Mouse (Mus musculus): ENCODE measurements around the gene Spag9.

DNA sequence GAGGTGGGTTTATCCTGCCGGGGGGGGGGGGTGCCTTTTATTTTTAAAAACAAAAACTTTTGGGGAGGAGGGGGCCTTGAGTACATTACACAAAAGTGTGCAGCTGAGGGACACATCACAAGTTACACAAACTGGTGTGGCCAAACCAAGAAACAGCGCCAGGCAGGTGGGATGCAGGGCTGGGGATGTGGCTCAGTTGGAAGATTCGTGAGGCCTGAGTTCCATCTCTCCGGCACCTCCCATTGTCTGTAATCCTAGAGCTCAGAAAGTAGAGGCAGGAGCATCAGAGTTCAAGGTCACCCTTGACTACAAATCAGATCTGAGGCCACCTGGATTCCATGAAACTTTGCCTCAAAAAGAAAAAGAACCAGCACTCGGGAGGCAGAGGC is 143.3 kb downstream of the Spag9 start:
- no peak for TF ChIP-seq POLR2A (IDR thresholded peaks at IDR 0.05; ENCODE audit: insufficient read depth, low read depth, low read length)
- no peak for TF ChIP-seq CTCF (IDR thresholded peaks at IDR 0.05; ENCODE audit: insufficient read depth, low read depth, low read length)
